Mouse (Mus musculus) embryo, embryonic 10.5 days (tissue): Measurements from ENCODE around the gene Ghitm.
"Not testable (repeated sequence)": the region's sequence is repeated elsewhere in the genome, so short reads cannot be mapped to it uniquely, and the experiment has no call there.

Experiments
- DNase-seq: peaks from one replicate; pipeline ENCODE4 v3.0.0-alpha.2; 2015; ENCODE audit warnings: low spot score

Gene Ghitm

GRCm38 (mm10) chr14:37135127-37135593 is at the start of gene Ghitm:
Gene Ghitm (minus strand): TSS chr14:37135272.
- DNase-seq = peak; percentile 97

- DNase-seq = no peak
These were observed 49.8 kb upstream of the Ghitm start for GRCm38 (mm10) chr14:37184871-37185270.

- peak; percentile 45 for DNase-seq
These were observed 39.4 kb upstream of the Ghitm start for GRCm38 (mm10) chr14:37174484-37174883.

- peak; percentile 37 for DNase-seq
These were observed 30.3 kb upstream of the Ghitm start for GRCm38 (mm10) chr14:37165266-37165926.

GRCm38 (mm10) chr14:37164392-37165032 is 29.4 kb upstream of the Ghitm start:
- DNase-seq = no peak

GRCm38 (mm10) chr14:37163277-37163956 is 28.3 kb upstream of the Ghitm start:
- DNase-seq = no peak

GRCm38 (mm10) chr14:37154391-37154790 is 19.3 kb upstream of the Ghitm start:
- DNase-seq = no peak

- no peak for DNase-seq
These were observed 4.1 kb upstream of the Ghitm start for GRCm38 (mm10) chr14:37139051-37139710.

GRCm38 (mm10) chr14:37137596-37137995 is 2.5 kb upstream of the Ghitm start:
- not testable (repeated sequence) for DNase-seq

- no peak for DNase-seq
These were observed 1.0 kb upstream of the Ghitm start for GRCm38 (mm10) chr14:37136110-37136509.

- no peak for DNase-seq
These were observed 599 bp upstream of the Ghitm start for GRCm38 (mm10) chr14:37135671-37136070.

- peak; percentile 47 for DNase-seq
These were observed 557 bp downstream of the Ghitm start for GRCm38 (mm10) chr14:37134304-37135126.

GRCm38 (mm10) chr14:37127652-37128051 is 7.4 kb downstream of the Ghitm start:
- peak; percentile 72 for DNase-seq

GRCm38 (mm10) chr14:37119233-37119632 is 15.8 kb downstream of the Ghitm start:
- no peak for DNase-seq

GRCm38 (mm10) chr14:37113922-37114321 is 21.1 kb downstream of the Ghitm start, which contains the start of gene 2610528A11Rik:
Gene 2610528A11Rik (minus strand): TSS chr14:37114022.
- DNase-seq = no peak

GRCm38 (mm10) chr14:37112931-37113330 is 22.1 kb downstream of the Ghitm start:
- DNase-seq = no peak

GRCm38 (mm10) chr14:37111371-37111770 is 23.7 kb downstream of the Ghitm start:
- no peak for DNase-seq

GRCm38 (mm10) chr14:37110456-37110855 is 24.6 kb downstream of the Ghitm start:
- peak; percentile 8 for DNase-seq

GRCm38 (mm10) chr14:37109975-37110374 is 25.1 kb downstream of the Ghitm start:
- DNase-seq = peak; percentile 10

GRCm38 (mm10) chr14:37109460-37109859 is 25.6 kb downstream of the Ghitm start:
- DNase-seq = no peak

GRCm38 (mm10) chr14:37105846-37106245 is 29.2 kb downstream of the Ghitm start:
- DNase-seq = no peak
